Mouse (Mus musculus): ENCODE measurements around the gene Psip1. TPM values are rescaled to one million over a fixed set of nuclear protein-coding genes. Genes with fewer than 3 reads are reported as not detected.

Psip1 gene
- total RNA-seq, 2 experiments from 2014 or later = 197 to 355 TPM

DNA sequence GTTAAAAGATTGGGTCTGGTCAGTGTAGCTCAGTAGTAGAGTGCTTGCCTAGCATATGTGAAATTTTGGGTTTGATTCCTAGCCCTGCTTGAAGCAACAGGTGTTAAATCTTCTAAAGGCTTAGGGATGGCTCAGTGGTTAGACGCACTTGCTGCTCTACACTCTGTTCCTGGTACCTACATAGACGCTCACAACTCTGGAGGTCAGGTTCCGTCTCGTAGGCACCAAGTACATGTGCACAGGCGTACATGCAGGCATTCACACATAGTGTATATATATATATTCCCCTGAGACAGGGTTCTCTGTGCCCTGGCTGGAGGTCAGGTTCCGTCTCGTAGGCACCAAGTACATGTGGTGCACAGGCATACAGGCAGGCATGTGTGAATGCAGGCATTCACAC lies 59.1 kb downstream of the Psip1 start:
- ATAC-seq (replicated peaks; ENCODE audit: low FRiP score, low TSS enrichment, poor library complexity, severe bottlenecking) = no peak

DNA sequence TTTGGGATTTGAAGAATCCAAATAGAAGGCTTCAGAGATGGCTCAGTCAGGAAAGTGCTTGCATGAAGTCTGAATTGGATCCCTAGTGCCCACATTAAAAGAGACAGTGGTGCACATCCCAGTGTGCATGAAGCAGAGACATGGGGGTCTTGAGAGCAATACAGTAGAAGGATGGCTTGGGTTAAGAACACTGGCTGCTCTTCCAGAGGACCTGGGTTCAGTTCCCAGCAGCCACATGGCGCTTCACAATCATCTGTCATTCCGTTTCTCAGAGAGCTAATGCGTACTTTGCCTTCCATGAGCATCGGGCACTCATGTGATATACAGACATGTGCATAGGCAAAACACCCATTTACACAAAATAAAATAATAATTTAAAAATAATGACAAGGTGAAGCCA lies 61.1 kb downstream of the Psip1 start:
- ATAC-seq (replicated peaks; ENCODE audit: low FRiP score, low TSS enrichment, poor library complexity, severe bottlenecking) = no peak

DNA sequence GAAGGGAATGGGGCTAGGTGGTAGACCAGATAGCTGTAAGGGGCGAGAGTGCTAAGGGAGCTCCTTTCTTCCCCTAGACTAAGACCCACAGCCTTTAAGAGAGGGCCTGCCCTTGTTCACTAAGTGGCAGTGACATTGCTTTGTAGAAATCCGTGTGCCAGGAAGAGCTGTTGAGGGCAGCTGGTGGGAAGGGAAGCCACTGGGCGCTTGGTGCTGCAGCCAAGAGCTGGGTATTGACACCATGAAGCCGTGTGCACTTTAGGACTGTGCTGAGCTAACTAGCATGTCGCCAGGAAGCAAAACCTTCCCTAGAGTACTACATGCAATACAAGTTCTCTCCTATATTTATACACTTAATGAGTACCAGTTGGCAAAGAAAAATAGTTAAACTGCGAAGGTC lies 62.6 kb downstream of the Psip1 start:
- ATAC-seq (replicated peaks; ENCODE audit: low FRiP score, low TSS enrichment, poor library complexity, severe bottlenecking) = no peak

DNA sequence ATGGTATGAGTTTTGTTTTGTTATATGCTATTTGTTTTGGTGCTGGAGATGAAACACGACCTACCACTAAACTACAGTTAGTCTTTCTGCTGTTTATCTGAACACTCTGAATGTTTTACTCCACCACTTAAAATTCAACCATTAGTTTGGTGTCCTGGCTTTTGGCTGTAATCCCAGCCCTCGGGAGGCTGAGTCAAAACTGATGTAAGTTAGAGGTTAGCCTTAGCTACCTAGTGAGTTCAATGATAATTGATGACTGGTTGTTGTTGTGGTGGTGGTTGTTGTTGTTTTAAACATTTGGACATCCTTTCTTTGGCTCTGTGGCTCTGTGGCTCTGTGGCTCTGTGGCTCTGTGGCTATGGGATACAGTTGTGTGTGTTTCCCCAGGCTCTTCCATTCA lies 67.5 kb downstream of the Psip1 start:
- no peak for ATAC-seq (replicated peaks; ENCODE audit: low FRiP score, low TSS enrichment, poor library complexity, severe bottlenecking)

DNA sequence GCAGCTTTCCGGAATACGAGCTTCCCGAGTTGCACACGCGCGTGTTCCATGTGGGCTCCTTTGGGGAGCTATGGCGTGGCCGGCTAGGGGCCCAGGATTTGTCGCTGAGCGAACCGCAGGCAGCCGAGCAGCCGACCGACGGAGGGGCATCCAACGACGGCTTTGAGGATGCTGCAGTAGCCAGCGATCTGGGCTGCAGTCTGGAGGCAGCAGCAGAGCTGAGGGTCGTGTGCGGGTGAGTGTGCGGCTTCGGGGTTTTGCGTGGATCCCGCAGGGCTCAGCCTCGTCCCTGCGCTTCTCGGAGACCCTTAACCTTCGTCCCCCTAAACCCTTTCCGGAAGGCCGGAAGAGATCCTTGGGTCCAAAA lies 68.5 kb downstream of the Psip1 start:
- ATAC-seq (replicated peaks; ENCODE audit: low FRiP score, low TSS enrichment, poor library complexity, severe bottlenecking) = peak; percentile 63; the same call in 1 of the 2 replicates

DNA sequence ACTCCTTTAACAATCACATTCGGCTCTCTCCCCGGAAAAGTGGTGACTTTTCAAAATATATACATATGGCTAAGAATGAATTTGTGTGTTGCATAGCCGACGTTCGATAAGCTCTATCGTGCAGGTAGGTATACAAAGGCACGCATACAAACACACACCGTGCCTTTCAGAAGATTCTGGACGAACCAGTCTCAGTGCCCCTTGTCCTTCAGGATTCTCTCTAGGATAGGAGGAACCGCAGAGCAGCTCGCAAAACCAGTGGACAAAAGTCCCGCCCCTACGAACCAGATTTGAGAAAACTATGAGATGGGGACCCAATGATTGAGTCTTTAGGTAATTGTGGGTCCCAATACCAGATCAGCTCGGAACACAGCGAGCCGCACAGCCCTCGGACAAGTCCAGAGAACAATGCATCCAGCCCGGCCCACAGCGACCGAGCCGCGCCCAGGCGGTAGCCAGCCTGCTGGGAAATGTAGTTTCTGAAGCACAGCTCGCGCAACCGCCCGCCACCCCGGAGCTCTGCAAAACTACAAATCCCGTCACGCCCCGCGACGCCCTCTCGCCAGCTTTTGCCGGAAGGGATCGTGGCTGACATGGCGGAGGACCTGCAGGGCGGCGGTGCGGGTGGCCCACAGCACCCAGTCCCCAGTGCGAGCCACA lies 69.0 kb downstream of the Psip1 start, which contains the start of gene Snapc3:
Gene Snapc3, plus strand, starts transcription at position 565 of the 660 bp plus-strand sequence.
- peak; percentile 99 for ATAC-seq (replicated peaks; ENCODE audit: low FRiP score, low TSS enrichment, poor library complexity, severe bottlenecking)

DNA sequence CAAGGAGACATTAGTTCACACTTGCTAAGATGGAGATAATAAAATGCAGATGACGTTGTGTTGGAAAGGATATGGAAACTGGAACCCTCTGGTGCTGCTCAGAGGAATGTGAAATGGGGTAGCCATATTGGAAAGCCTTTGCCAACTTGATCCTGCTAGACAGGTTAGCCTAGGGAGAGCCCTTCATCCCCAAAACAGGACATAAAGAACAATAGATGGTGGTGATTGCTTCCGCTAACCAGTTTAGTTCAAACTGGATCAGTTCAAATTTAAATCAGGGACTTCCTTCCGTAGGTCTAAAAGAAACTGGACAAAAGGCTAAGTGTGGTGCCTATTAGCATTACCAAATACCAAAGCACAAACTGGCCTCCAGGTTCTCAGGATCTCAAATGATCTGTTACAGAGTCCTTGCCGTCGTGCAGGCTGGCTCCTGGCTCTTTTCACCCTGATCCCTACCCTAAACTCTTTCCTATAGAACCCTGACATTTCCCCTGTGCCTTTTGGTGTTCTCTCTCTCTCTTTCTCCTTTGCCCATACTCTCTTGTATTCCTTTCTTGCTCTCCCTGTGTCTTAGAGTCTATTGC lies 71.9 kb downstream of the Psip1 start:
- ATAC-seq (replicated peaks; ENCODE audit: low FRiP score, low TSS enrichment, poor library complexity, severe bottlenecking) = no peak

DNA sequence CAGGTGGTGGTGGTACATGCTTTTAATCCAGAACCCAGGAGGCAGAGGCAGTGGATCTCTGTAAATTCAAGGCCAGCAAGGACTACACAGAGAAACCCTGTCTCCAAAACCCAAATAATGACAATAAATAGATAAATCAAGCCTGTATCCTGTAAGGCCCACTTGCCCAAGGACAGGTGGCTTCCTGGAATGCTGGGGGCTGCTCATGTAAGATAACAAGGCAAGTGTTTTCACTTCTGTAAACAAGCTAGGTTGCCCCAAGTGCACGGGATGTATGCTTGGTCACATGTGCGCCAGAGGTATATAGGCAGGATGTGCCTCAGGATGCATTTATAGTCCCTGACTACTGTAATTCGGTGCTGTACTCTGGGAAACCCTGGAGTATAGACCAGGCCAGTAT lies 74.2 kb downstream of the Psip1 start:
- no peak for ATAC-seq (replicated peaks; ENCODE audit: low FRiP score, low TSS enrichment, poor library complexity, severe bottlenecking)

DNA sequence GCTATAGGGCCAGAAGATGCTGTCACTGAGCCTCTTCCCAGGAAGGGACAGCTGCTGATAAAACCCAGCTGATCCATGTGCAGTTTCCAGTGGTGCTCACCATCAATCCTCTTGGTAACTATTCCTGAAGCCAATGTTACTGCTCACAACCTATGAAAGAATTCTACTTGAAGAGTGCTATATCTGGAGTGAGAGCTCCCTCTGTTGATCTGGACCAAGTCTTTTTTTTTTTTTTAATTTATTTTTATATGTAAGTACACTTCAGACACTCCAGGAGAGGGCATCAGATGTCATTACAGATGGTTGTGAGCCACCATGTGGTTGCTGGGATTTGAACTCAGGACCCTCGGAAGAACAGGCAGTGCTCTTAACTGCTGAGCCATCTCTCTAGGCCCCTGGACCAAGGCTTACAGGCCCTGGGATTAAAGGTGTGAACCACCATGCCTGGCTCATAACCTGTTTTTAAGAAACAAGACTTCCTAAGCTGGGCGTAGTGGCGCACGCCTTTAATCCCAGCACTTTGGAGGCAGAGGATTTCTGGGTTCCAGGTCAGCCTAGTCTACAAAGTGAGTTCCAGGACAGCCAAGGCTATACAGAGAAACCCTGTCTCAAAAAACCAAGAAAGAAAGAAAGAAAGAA lies 76.3 kb downstream of the Psip1 start:
- ATAC-seq (replicated peaks; ENCODE audit: low FRiP score, low TSS enrichment, poor library complexity, severe bottlenecking) = no peak

DNA sequence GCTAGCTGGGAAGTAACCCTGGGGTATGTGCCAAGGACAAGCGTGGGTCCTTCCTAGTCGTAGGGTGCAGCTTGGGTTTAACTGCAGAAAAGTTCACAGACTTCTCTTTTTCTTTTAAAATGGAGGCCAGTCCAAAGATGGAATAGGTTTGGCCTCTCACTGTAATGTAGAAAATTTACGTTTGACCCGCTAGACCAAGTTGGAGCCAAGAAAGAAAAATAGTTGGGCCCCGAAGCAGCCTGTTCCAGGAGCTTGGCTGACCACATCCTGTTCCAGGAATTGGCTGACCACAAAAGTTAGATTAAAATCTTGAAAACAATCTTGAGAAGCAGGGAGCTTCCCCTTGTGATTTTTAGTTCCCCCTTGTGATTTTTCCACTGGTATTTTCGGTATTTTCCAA lies 78.6 kb downstream of the Psip1 start:
- ATAC-seq (replicated peaks; ENCODE audit: low FRiP score, low TSS enrichment, poor library complexity, severe bottlenecking) = no peak

Other genes starting within 250 kb of the Psip1 start
- gene Ttc39b, start 162.2 kb downstream of the Psip1 start, total RNA-seq (2014; fragmentation: Nextera tagmentation) = 7.9 and 11.5 TPM in 2 replicates
- 8.5 and 20.1 TPM in 2 replicates for gene Ttc39b, start 162.2 kb downstream of the Psip1 start, total RNA-seq (2017)
- 24.2 and 28.9 TPM in 2 replicates for gene Snapc3, start 68.7 kb downstream of the Psip1 start, total RNA-seq (2014; fragmentation: Nextera tagmentation)
- gene Snapc3, start 68.7 kb downstream of the Psip1 start, total RNA-seq (2017) = 47.7 and 49.1 TPM in 2 replicates
- 24.1 and 27.3 TPM in 2 replicates for gene Ccdc171, start 39.1 kb upstream of the Psip1 start, total RNA-seq (2014; fragmentation: Nextera tagmentation)
- 22.4 and 28.7 TPM in 2 replicates for gene Ccdc171, start 39.1 kb upstream of the Psip1 start, total RNA-seq (2017)